Mouse (Mus musculus) heart, adult 2 months (tissue): ENCODE measurements at regions not wholly inside any gene's neighbourhood (a gene's known extent, or its start where the extent isn't known, plus 50 kb on each side); places are given as distances from the start of the nearest gene placed in this dataset.

Experiments
- CTCF ChIP-seq: fragments of 200-600 bp; IDR thresholded peaks from 2 replicates; pipeline ENCODE4 v1.8.1; 2022; ENCODE audit warnings: antibody characterized with exemption, mild to moderate bottlenecking, moderate library complexity
- EP300 ChIP-seq: fragments of 200-500 bp; IDR thresholded peaks from 2 replicates; pipeline ENCODE4 v1.6.1; 2011; ENCODE audit warnings: low read depth, low read length, control low read depth; ENCODE audit not compliant: insufficient read depth
- POLR2A ChIP-seq: fragments of 200-500 bp; IDR thresholded peaks from 2 replicates; pipeline ENCODE4 v1.6.1; 2011; ENCODE audit warnings: mild to moderate bottlenecking, low read depth, low read length, control low read depth; ENCODE audit not compliant: insufficient read depth

GRCm38 (mm10) chr3:9922541-9923046, 165.3 kb upstream of the Gm9833 start:
- TF ChIP-seq POLR2A (no peak), CTCF (no peak), EP300 (no peak)
